Mouse (Mus musculus): ENCODE results near the gene Aunip.
A peak's percentile ranks its signal among the peaks of the same experiment; 100 is the strongest.
"Not testable (repeated sequence)": the region's sequence is repeated elsewhere in the genome, so short reads cannot be mapped to it uniquely, and the experiment has no call there.

Aunip gene

DNA sequence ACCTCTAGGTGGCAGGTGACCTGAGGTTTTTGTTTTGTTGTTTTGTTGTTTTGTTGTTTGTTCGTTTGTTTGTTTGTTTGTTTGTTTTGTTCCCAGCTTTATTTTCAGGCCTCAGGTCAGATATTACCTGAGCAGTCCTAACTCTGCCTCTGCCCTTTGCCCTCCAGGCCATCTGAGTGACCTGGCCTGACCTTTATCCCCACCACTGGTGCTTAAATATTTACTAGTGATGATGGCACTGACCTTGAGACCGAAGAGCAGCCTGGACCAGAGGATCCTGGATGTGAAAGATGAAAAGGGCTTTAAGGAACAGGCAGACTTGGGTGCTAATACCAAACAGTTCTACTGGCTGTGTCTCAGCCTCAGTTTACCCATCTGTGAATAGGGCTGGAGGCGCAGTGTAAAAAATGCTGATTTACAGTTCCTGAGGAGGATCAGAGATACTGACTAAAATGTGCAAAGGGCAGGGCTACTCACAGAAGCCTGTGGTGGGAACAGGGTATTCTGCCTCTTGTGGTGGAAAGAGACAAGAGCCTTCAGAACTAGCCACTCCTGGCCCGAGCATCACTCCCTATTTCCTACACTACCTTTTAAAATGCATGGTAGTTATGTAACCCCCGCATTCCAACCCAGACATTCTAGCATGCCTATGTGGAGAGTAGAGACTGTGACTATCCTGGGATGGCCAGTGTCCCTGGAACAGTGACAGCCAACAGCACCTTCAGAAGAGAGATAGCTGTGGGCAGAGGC, 25.5 kb upstream of the Aunip start:
- no peak for DNase-seq (ENCODE audit: low spot score)

DNA sequence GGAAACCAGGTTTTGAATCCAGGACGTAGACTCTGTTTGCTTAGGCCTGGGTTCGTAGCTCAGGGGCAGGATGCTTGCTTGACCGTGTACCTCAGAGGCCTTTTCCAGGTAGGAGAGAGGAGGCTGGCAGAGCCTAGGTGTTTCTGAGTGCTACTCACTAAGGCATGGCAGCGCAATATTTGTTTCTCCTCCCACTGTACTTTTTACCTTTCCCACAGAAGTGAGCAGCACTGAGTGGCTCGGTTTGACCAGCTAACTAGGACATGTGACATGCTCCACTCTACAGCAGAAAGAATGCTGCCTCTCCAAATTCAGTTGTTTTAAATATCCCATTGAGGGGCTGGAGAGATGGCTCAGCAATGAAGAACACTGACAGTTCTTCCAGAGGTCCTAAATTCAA, 22.6 kb upstream of the Aunip start:
- no peak for DNase-seq (ENCODE audit: low spot score)

- DNase-seq (ENCODE audit: low spot score), result no peak
Measured at GRCm38 (mm10) chr4:134489986-134490665, 20.7 kb upstream of the Aunip start.

DNA sequence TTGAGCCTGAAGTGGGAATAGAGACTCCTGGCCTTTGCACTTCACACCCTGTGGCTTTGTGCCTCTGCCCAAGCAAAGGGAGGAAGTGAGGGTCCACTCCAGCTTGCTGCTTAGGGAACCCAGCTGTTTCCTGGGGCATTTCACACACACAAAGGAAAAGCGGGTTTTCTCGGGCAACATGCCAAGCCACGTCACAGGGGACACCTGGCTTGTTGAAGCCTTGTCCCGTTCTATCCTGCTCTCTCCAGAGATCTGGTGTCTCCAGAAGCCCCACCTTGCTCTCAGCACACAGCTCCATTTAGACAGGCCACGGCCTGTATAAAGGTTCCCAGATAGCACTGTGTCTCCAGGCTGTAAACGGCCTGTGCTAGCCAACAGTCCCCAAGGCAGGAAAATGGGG, 19.1 kb upstream of the Aunip start:
- no peak for DNase-seq (ENCODE audit: low spot score)

DNA sequence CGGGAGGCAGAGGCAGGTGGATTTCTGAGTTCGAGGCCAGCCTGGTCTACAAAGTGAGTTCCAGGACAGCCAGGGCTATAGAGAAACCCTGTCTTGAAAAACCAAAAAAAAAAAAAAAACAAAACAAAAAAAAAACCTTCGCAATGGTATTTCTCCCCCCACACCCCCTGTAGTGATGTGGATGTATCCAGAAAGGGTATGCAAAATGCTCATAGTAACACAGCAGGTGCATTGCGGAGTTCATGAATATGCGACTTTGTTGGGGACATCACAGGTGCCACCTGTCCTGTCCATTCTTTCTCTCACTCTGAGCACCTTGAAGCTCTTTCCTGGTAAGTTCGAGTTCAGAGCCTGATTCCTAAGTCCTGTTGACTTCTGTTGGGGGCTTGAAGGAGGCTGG, 16.6 kb upstream of the Aunip start:
- not testable (repeated sequence) for DNase-seq (ENCODE audit: low spot score)

GRCm38 (mm10) chr4:134494780-134495545, 15.8 kb upstream of the Aunip start:
- no peak for DNase-seq (ENCODE audit: low spot score)

- no peak for DNase-seq (ENCODE audit: low spot score)
Measured at GRCm38 (mm10) chr4:134495546-134495923, 15.3 kb upstream of the Aunip start.

DNA sequence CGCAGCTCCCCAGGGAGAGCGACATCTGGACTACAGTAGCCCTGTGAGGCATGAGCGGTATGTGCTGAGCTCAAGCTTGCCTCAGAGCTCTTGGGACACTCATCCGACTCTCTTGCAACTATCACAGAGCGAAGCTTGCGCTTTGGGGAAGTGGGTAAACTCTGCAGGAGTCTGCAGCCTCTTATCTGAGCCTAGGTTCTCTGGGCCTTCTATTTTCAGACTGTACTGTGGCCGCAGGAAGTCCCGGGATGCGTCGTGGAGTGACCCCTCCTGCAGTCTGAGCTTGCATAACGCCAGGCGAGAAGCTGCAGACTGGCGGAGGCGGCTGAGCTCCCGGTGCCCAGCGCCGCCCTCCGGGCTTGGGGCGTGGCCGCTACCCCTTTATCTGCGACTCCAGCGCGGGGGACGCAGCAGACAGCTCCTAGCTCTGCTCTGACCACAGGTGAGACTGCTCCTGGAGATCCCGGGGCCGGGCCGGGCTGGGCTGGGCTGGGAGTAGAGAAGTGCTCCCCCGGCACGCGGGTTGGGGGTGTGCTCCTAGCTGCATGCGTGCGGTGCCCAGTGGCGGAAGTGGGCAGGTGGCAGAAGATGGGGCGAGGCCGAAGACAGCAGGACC, 14.1 kb upstream of the Aunip start, which contains the start of gene Paqr7:
Paqr7 (plus strand) TSS at position 103 of the 616 bp plus-strand sequence.
- DNase-seq (ENCODE audit: low spot score), result peak; percentile 61

DNA sequence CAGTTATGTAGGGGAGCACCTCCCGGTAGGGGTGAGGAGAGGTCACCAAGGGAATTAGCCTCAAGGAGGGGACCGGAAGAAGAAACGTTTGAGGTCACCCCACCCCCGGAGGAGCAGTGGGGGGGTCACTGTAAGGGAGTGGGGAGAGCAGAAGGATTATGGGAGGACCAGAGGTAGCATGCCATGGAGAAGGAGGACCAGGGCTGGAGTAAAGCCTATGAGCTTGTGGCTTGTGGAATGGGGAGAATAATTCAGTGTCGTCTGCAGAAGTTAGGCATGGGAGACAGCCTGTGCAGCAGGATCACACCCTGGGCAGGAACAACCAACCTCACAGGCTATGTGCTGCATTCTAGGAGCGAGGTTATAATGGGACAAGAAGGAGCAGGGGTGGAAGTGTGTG, 13.6 kb upstream of the Aunip start:
- no peak for DNase-seq (ENCODE audit: low spot score)

GRCm38 (mm10) chr4:134497986-134498731, 12.6 kb upstream of the Aunip start:
- no peak for DNase-seq (ENCODE audit: low spot score)

DNA sequence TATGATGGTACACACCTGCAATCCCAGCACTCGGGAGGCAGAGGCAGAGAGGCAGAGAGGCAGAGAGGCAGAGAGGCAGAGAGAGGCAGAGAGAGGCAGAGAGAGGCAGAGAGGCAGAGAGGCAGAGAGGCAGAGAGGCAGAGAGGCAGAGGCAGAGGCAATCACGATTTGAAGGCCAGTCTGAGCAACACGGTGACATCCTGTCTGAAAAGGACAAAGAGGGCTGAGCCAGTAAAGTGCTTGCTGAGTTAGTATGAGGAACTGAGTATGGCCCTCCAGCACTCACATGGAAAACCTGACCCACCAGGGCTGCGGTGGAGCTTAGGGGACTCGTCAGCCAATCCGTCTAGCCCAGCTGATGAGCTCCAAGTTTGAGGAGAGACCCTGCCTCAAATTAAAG, 11.8 kb upstream of the Aunip start:
- DNase-seq (ENCODE audit: low spot score), result not testable (repeated sequence)

DNA sequence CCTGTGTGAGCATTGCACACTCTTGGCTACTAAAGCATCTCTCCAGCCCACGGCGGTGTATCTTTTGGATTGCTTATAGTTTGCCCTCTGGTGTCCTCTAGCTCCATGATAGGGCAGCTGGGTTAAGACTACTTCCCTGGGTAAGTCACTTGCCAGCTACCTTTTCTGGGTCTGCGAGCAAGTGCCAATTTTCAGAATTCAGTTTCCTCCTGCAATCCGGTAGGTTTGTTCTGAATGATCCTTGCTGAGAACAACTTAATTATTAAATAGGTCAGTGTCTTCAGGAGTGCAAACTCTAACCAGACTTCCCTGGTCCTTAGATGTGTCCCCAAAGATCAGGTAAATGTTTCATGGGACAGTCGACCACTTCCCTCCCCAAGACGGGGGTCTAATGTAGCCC, 9.7 kb upstream of the Aunip start:
- DNase-seq (ENCODE audit: low spot score), result no peak

DNA sequence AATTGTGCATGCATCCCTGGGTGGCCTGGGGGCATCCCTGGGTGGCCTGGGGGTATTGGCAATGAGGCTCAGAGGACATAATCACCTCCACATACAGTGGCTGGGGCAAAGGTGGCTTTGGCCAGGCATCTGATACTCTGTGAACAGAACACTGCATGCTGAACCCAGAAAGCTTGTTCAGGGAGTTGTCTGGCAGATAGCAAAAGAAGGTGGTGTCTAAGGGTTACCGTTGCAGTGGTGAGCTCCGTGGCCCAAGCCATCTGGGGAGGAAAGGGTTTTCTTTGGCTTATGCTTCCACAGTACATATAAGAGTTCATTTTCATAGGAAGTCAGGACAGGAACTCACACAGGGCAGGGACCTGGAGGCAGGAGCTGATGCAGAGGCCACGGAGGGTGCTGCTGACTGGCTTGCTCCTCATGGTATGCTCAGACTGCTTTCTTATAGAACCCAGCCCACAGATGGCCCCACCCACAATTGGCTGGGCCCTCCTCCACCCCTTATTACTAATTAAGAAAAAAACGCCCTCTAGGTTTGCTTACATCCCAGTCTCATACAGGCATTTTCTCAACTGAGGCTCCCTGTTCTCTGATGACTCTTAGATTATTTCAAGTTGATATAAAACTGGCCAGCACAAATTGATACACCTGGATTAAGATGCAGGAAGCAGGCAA, 7.0 kb upstream of the Aunip start:
- no peak for DNase-seq (ENCODE audit: low spot score)

GRCm38 (mm10) chr4:134505303-134505789, 5.5 kb upstream of the Aunip start:
- no peak for DNase-seq (ENCODE audit: low spot score)

GRCm38 (mm10) chr4:134505966-134506594, 4.7 kb upstream of the Aunip start:
- no peak for DNase-seq (ENCODE audit: low spot score)

- DNase-seq (ENCODE audit: low spot score), result no peak
Measured at GRCm38 (mm10) chr4:134506713-134507112, 4.1 kb upstream of the Aunip start.

DNA sequence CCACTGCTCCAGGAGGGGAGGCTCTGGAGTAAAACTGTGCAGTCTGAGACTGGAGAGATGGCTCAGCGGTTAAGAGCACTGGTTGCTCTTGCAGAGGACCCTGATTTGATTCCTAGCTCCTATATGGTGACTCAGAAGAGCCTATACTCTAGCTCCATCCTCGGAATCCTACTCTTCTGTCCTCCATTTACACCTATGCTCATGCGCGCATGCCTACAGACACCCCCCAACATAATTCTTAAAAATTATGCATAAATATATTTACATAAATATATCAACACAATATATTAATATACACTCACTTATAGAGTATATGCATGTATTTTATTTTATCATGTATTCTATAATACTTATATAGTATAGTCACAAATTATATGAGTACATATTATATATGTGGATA, 403 bp upstream of the Aunip start:
- DNase-seq (ENCODE audit: low spot score), result no peak

GRCm38 (mm10) chr4:134511730-134512129, 931 bp downstream of the Aunip start:
- no peak for DNase-seq (ENCODE audit: low spot score)

GRCm38 (mm10) chr4:134512798-134513197, 2.0 kb downstream of the Aunip start:
- DNase-seq (ENCODE audit: low spot score), result no peak

- DNase-seq (ENCODE audit: low spot score), result no peak
Measured at GRCm38 (mm10) chr4:134514309-134514930, 3.6 kb downstream of the Aunip start.
